Mouse (Mus musculus) myocyte (in vitro differentiated cells): ENCODE results near the gene Id3.

Experiments used
- CEBPB ChIP-seq: IDR thresholded peaks from 2 replicates; pipeline ENCODE4 v1.6.1; 2011; ENCODE audit warnings: mild to moderate bottlenecking, moderate library complexity; ENCODE audit not compliant: poor library complexity, insufficient read depth, severe bottlenecking
- E2F4 ChIP-seq: IDR thresholded peaks from one replicate; pipeline ENCODE4 v1.6.1; 2011; ENCODE audit warnings: mild to moderate bottlenecking, control low read depth, moderate library complexity; ENCODE audit not compliant: insufficient read depth
- MAX ChIP-seq: IDR thresholded peaks from one replicate; pipeline ENCODE4 v1.6.1; 2011; ENCODE audit warnings: low read depth, mild to moderate bottlenecking, control low read depth
- MYOD1 ChIP-seq, 3 experiments: IDR thresholded peaks; one replicate each; pipeline ENCODE4 v1.6.1; 2011; ENCODE audit warnings: control low read depth in 2 of 3, low read depth in 2 of 3, mild to moderate bottlenecking in 2 of 3, moderate library complexity in 1 of 3; ENCODE audit not compliant: insufficient read length in 2 of 3, control insufficient read depth in 1 of 3
- POLR2A ChIP-seq: IDR thresholded peaks from one replicate; pipeline ENCODE4 v1.6.1; 2011; ENCODE audit warnings: low read depth, mild to moderate bottlenecking, control low read depth, moderate library complexity; ENCODE audit not compliant: insufficient read length
- POLR2AphosphoS2 ChIP-seq: IDR thresholded peaks from one replicate; pipeline ENCODE4 v1.6.1; 2011; ENCODE audit warnings: low read depth, control low read depth; ENCODE audit not compliant: insufficient read length
- SRF ChIP-seq: IDR thresholded peaks from one replicate; pipeline ENCODE4 v1.6.1; 2011; ENCODE audit warnings: low read depth; ENCODE audit not compliant: control insufficient read depth, insufficient read length
- TCF12 ChIP-seq: IDR thresholded peaks from one replicate; pipeline ENCODE4 v1.6.1; 2011; ENCODE audit warnings: mild to moderate bottlenecking, control low read depth; ENCODE audit not compliant: poor library complexity, insufficient read depth, severe bottlenecking
- USF1 ChIP-seq: IDR thresholded peaks from one replicate; pipeline ENCODE4 v1.6.1; 2011; ENCODE audit warnings: low read depth, mild to moderate bottlenecking, control low read depth, moderate library complexity

- TF ChIP-seq SRF = no peak
- TF ChIP-seq E2F4 = peak; percentile 35
- TF ChIP-seq POLR2A = peak; percentile 67
- TF ChIP-seq USF1 = no peak
- TF ChIP-seq MAX = no peak
- peak; percentile 75 to 89 (median 88) for TF ChIP-seq MYOD1 (IDR thresholded peaks at IDR 0.05; ENCODE audit: control insufficient read depth in 1 of 3, insufficient read length in 2 of 3, low read depth in 2 of 3)
- TF ChIP-seq CEBPB = peak; percentile 72; the same call in 1 of the 2 replicates
- peak; percentile 64 for TF ChIP-seq POLR2AphosphoS2
- peak; percentile 89 for TF ChIP-seq TCF12
Measured at GRCm38 (mm10) chr4:136177612-136178474, 34.5 kb downstream of the Id3 start.
